Mouse (Mus musculus) heart, postnatal 4 days (tissue): ENCODE data around the gene Nqo2. TPM values are rescaled to one million over a fixed set of nuclear protein-coding genes. Genes with fewer than 3 reads are reported as not detected.

Experiments
- DNase-seq: peaks from one replicate; pipeline ENCODE4 v3.0.0; 2021
- total RNA-seq, 2 experiments: library from RNA; stranded (reverse); gene quantifications; 2 replicates each; pipeline ENCODE4 v1.2.3; 2021

Nqo2 gene
- total RNA-seq, 2 experiments from 2014 or later, result 21.6 to 23.9 TPM

GRCm38 (mm10) chr13:34002058-34003006 is 37.8 kb downstream of the Nqo2 start, which contains the start of the genes Ripk1 and Serpinb6a:
Gene Ripk1, plus strand, starts transcription at chr13:34002363.
Gene Serpinb6a, minus strand, starts transcription at chr13:34002794.
- peak; percentile 93 for DNase-seq

- DNase-seq, result no peak
These were observed 38.6 kb downstream of the Nqo2 start for GRCm38 (mm10) chr13:34003058-34003457.

- DNase-seq, result no peak
These were observed 42.7 kb downstream of the Nqo2 start for GRCm38 (mm10) chr13:34007234-34007633.

GRCm38 (mm10) chr13:34016927-34017569 is 52.6 kb downstream of the Nqo2 start:
- DNase-seq, result no peak

GRCm38 (mm10) chr13:34018521-34018920 is 54.0 kb downstream of the Nqo2 start:
- DNase-seq, result no peak

GRCm38 (mm10) chr13:34021998-34022397 is 57.5 kb downstream of the Nqo2 start:
- no peak for DNase-seq

GRCm38 (mm10) chr13:34032041-34032440 is 67.6 kb downstream of the Nqo2 start:
- no peak for DNase-seq

GRCm38 (mm10) chr13:34035424-34035823 is 70.9 kb downstream of the Nqo2 start:
- DNase-seq, result no peak

- no peak for DNase-seq
These were observed 72.2 kb downstream of the Nqo2 start for GRCm38 (mm10) chr13:34036726-34037125.

- peak; percentile 93 for DNase-seq
These were observed 72.9 kb downstream of the Nqo2 start, which contains the start of gene Bphl for GRCm38 (mm10) chr13:34037172-34038055. Gene Bphl, plus strand, starts transcription at chr13:34037597.

- DNase-seq, result no peak
These were observed 73.6 kb downstream of the Nqo2 start for GRCm38 (mm10) chr13:34038056-34038432.

Other genes starting within 250 kb of the Nqo2 start
- gene Serpinb6e, start 121.3 kb upstream of the Nqo2 start, total RNA-seq, result not detected
- under 1 TPM; 0.20 to 0.29 TPM for gene Serpinb6c, start 59.0 kb upstream of the Nqo2 start, total RNA-seq
- 10 to 100 TPM; 11.8 to 13.2 TPM for gene Ripk1, start 37.7 kb downstream of the Nqo2 start, total RNA-seq
- 10 to 100 TPM; 91.9 to 96.1 TPM for gene Serpinb6a, start 38.1 kb downstream of the Nqo2 start, total RNA-seq
- gene Bphl, start 72.9 kb downstream of the Nqo2 start, total RNA-seq, result 10 to 100 TPM; 28.5 to 29.2 TPM
- 100 to 1,000 TPM; 168 to 177 TPM for gene Tubb2a, start 113.3 kb downstream of the Nqo2 start, total RNA-seq
- gene Tubb2b, start 165.8 kb downstream of the Nqo2 start, total RNA-seq, result 100 to 1,000 TPM; 100 to 106 TPM
- 10 to 100 TPM; 41.1 to 41.3 TPM for gene Psmg4, start 198.3 kb downstream of the Nqo2 start, total RNA-seq